Mouse (Mus musculus): Measurements from ENCODE around the gene Cmtm7.

Cmtm7 gene

GRCm38 (mm10) chr9:114716677-114717331 is 64.9 kb downstream of the Cmtm7 start:
- no peak for DNase-seq (ENCODE audit: low read depth)

DNA sequence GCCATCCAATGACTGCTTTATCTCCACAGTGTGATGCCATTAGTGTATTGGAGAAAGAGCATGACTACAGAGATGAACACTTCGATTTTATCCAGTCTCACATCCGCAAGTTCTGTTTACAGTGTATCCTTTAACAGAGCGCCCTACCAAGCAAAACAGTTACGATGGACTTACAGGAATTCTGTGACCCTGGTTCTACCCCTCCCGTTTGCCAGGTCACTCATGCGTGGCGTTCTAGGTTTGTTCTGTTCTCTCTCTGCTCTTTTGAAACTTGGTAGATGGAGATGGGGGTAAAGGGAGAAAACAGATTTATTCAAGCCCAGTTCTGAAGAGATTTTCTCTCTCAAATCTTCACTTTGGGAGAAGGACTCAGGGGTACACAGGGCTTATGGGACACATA is 68.2 kb downstream of the Cmtm7 start:
- no peak for DNase-seq (ENCODE audit: low read depth)

DNA sequence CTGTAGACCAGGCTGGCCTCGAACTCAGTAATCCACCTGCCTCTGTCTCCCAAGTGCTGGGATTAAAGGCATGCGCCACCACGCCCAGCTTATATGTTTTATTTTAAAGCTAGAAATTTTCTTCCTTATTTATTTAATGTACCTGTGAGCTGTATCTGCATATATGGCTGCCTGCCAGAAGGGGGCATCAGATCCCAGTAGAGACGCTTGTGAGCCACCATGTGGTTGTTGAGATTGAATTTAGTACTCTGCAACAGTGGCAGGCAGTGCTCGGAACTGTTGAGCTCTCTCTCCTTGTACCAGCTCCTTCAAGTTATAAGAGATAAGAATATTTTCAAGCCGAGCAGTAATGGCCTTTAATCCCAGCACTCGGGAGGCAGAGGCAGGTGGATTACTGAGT is 71.3 kb downstream of the Cmtm7 start:
- DNase-seq (ENCODE audit: low read depth): no peak

DNA sequence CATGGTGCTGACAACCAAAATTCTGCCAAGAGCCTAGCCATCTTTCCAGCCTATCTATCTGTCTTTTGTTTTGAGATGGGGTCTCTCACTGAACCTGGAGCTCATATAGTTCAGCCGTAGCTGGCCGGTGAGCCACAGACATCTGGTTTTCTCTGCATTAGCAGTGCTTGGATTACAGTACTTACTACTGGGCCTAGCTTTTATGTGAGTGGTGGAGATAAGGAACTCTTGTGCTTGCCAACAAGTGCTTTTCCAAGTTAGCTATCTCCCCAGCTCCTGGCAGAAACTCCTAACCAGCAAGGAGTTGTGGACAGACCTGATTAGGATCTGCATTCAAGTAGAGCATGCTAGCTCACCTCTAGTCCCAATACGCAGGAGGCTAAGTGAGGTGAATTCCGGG is 73.9 kb downstream of the Cmtm7 start:
- no peak for DNase-seq (ENCODE audit: low read depth)

Data from c-Kit-positive CD71-positive TER-119-negative erythroid progenitor cells, embryonic 14.5 days (primary cell).